8 mouse cellular contexts compared by ENCODE assay signal in genomic region chr15:99874612-99875333, GRCm38 (mm10). TPM values are rescaled to one million over a fixed set of nuclear protein-coding genes. Genes with fewer than 3 reads are reported as not detected.
DNase-seq lines count a peak whose midpoint lies in the region; ATAC-seq lines count a peak whose summit lies in the region.

No protein-coding gene starts in this region.

- 0 out of 2 replicates have a peak, but pooled peaks have one; percentile 4 for ATAC-seq in granulocyte monocyte progenitor cell, adult 5-6 weeks (replicated peaks; ENCODE audit: poor library complexity, severe bottlenecking)
- ATAC-seq in monocyte, adult 5-6 weeks (replicated peaks; ENCODE audit: insufficient number of reproducible peaks, low FRiP score, low TSS enrichment, poor library complexity, severe bottlenecking): no peak

- DNase-seq in layer of hippocampus, adult 11-12 months (ENCODE audit: low spot score): peak; percentile 22
- no peak for DNase-seq in layer of hippocampus, adult 9-10 months (ENCODE audit: low spot score)
- peak; percentile 12 for DNase-seq in cerebellum, adult 11 months
- peak; percentile 53 to 59 for DNase-seq in kidney, adult 8-10 months
- peak; percentile 49 for DNase-seq in lung, postnatal 10 days
- no peak for DNase-seq in ovary, postnatal 14 days (ENCODE audit: low spot score)

RNA-seq across cellular contexts. Expression of gene Lima1, which starts 0.5 kb away (rescaled TPM):
- total RNA-seq in granulocyte monocyte progenitor cell, adult 5-6 weeks (2014; fragmentation: Nextera tagmentation): 3.5 and 13.8 TPM in 2 replicates
- 3.0 and 7.2 TPM in 2 replicates for total RNA-seq in granulocyte monocyte progenitor cell, adult 5-6 weeks (2017)
- 21.8 to 31.4 TPM (median 27.4 TPM) in 3 replicates for total RNA-seq in monocyte, adult 5-6 weeks (2017)

Comparison
In these comparisons a context has a peak if more than half of its experiments do, and no peak if none do; other contexts are left out.
1. DNase-seq: peak in layer of hippocampus, adult 11-12 months (single experiment), cerebellum, adult 11 months (single experiment), kidney, adult 8-10 months (2 of 2) and lung, postnatal 10 days (single experiment); none in layer of hippocampus, adult 9-10 months (single experiment) and ovary, postnatal 14 days (single experiment).